Mouse (Mus musculus): ENCODE measurements around the gene Pdlim4. TPM values are rescaled to one million over a fixed set of nuclear protein-coding genes. Genes with fewer than 3 reads are reported as not detected.
A peak's percentile ranks its signal among the peaks of the same experiment; 100 is the strongest.

The Pdlim4 gene
- total RNA-seq, 2 experiments from 2014 or later: 34.7 to 38.8 TPM

GRCm38 (mm10) chr11:54093000-54093399, 24.2 kb upstream of the Pdlim4 start:
- no peak for DNase-seq (ENCODE audit: low spot score in 2 of 2)

- no peak for DNase-seq (ENCODE audit: low spot score in 2 of 2)
Observed at GRCm38 (mm10) chr11:54092188-54092587, 23.4 kb upstream of the Pdlim4 start.

- no peak for DNase-seq (ENCODE audit: low spot score in 2 of 2)
Observed at GRCm38 (mm10) chr11:54091726-54092125, 22.9 kb upstream of the Pdlim4 start.

DNA sequence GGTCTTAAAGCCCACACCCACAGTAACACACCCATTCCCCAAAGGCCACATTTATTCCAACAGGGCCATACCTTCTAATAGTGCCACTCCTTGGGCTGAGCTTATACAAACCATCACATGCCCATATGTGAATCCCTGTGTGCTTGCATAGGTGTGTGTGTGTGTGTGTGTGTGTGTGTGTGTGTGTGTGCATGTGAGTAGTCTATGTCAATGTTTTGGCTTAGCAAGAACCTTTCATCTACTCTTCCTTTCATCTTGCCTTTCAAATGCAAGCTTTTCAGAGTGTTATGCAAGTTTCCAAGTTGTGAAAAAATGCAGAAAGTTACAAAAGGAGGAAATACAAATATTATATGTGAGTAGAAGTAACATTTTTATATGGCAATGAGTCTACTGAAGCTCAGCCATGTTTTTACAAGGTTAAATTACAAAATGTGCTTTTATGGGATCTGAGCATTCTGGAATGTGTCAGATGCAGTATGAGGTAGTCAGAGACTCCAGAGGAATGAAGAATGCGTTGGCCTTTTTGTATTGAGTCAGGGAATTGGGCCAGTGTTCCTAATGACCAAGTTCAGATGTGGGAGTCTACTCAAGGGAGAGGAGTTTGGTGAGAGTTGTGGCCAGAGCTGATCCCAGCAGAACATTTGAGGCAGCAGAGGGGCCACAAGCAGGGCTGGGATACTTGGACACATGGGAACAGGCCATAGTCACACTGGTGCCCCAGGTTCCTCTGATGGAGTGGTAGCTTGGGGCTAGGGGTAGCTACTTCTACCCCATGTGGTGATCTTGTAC, 21.5 kb upstream of the Pdlim4 start:
- no peak for DNase-seq (ENCODE audit: low spot score in 2 of 2)

DNA sequence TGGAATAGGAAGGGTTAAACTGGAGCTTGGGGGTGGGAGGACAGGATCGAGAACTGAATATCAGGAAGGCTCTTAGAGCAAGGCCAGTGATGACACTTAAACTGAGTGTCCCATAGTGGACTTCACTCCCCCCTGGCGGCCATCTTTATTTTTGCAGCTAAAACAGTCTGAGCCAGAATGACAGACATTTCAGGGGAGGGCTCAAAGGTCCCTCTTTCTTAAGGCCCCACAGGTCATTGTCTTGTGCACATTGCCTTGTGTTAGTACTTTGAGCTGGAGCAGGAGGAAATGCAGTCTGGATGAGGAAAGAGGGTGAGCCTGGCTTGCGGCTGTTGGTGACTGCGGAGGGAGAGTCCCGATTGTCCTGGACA, 20.1 kb upstream of the Pdlim4 start:
- DNase-seq (ENCODE audit: low spot score in 2 of 2): peak; percentile 49 to 77

DNA sequence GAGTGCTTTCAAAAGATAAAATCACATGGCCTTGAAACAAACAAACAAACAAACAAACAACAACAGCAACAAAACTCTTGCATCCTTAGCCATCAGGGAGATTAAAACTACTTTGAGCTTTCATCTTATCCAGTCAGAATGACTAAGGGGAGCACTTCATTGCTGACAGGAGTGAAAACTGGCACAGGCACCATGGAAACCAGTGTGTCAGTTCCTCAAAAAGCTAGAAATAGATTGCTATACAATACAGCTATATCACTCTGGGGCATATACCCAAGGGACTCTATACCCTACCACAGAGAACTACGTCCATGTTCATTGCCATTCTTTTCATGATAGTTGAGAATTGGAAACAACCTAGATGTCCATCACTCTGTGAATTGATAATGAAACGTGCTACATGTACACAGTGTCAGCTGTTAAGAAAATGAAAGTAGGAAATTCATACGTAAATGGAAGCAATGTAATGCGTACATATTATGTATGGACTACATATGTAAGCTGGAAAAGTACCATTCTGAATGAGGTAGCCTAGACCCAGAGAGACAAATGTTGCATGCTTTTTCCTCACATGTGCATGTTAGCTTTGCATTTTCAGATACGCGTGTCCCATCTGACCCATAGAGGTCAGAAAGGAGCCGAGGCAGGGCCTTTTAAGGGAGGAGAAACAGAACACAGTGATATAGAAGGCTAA, 19.6 kb upstream of the Pdlim4 start:
- DNase-seq (ENCODE audit: low spot score in 2 of 2): no peak

DNA sequence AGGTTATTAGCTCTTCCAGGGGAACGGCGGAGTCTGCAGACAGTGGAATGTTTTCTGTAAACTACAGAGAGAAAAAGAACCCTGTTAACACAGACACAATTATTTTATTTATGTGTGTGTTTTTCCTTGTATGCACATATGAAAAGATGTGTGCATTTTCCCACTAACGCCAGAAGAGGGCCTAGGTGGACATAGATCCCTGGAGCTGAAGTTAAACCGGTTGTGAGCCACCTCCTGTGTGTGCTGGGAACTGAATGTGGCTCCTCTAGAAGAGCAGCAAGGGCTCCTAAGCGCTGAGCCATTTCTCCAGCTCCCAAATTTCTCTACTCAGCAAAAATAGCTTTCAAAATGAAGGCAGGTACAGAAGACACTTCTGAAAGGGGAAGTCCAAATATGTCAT, 17.0 kb upstream of the Pdlim4 start:
- DNase-seq (ENCODE audit: low spot score in 2 of 2): no peak

DNA sequence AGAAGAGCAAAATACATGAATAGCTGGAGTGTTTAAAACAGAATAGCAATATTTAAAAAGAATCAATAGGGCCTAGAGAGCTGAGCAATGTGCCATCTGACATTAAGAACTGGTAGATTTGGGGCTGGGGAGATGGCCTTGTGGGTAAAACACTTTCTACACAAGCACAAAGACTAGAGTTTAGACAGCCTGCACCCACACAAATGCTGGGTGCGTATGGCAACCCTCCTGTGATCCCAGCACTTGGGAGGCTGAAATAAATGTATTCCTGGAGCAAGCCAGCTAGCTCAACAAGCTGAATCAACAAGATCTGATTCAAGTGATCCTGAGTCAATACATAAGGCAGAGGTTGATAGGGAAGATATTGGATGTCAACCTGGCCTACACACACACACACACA, 16.2 kb upstream of the Pdlim4 start:
- no peak for DNase-seq (ENCODE audit: low spot score in 2 of 2)

DNA sequence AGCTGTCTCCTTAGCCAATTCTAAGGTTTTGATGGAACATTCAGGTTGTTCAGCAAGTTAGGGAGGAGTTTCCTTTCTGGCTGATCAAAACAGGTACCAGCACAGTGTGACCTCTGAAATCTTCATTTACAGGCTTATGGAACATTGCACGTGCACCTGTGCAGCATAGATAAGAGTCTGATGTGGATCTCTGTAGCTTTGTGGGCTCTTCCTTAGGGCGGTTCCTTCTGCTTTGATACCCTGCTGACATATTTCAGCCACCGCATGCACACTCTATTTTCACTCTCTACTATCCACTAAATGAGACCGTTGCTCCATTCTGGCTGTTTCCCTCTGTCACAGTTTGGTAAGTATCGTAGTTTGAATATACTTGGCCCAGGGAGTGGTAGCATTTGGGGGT, 13.9 kb upstream of the Pdlim4 start:
- DNase-seq (ENCODE audit: low spot score in 2 of 2): no peak

GRCm38 (mm10) chr11:54080435-54080834, 11.6 kb upstream of the Pdlim4 start:
- no peak for DNase-seq (ENCODE audit: low spot score in 2 of 2)

DNA sequence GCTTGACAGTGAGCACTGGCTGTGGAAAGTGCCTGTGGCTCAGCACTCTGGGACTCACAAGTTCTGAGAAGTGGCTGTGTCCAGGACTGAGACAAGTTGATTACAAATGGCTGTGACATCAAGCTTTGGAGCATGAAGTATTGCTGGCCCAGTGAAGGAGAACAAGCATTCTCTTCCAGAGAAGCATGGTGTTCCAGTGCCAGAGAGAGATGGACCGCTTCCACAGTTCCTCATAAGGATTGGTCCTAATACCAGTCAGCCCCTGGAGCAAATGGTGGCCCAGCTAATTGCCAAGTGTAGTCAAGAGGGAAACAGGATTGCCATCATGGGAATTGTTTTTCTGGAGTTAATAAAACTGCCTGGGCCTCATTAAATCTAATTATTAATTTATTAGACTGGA, 7.3 kb upstream of the Pdlim4 start:
- no peak for DNase-seq (ENCODE audit: low spot score in 2 of 2)

DNA sequence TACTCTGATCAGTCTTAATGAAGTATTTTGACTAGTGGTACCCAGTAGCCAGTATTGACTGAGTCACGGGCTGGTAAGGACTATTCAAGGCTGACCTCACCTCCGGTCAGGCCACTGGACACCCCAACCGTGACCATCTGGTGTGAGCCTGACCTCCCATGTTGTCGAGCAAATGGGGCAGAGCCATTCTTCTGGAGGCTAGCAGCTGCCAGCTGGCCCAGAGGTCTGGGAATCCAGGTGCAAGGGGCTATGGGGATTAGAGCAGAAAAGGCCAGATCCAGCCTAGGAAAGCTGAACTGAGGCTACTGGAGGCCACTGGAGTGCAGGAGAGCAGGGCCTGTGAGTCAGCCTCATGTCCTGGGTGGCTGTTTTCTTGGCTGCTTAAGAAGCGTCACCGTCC, 6.5 kb upstream of the Pdlim4 start:
- no peak for DNase-seq (ENCODE audit: low spot score in 2 of 2)

DNA sequence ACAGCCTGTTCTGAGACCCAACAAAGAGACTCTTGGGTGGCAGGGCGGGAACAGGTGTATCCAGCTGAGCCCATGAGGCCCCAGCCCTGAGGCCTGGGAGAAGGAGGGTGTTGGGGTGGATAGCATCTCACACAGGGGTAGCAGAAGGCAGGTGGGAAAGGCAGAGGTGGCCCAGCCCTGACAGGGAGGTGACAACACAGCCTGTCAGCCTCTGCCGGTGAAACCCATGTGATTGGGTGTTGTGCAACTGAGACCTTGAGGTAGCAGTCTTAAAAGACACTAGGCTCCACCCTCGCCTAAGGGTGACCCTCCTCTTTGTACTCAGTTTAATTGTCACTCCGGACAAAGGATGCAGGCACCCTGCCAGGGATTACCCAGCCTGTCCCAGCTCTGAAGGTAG, 4.5 kb upstream of the Pdlim4 start:
- no peak for DNase-seq (ENCODE audit: low spot score in 2 of 2)

GRCm38 (mm10) chr11:54071726-54072445, 3.1 kb upstream of the Pdlim4 start:
- peak in 1 of 2 experiments; percentile 32 for DNase-seq (ENCODE audit: low spot score in 2 of 2)

DNA sequence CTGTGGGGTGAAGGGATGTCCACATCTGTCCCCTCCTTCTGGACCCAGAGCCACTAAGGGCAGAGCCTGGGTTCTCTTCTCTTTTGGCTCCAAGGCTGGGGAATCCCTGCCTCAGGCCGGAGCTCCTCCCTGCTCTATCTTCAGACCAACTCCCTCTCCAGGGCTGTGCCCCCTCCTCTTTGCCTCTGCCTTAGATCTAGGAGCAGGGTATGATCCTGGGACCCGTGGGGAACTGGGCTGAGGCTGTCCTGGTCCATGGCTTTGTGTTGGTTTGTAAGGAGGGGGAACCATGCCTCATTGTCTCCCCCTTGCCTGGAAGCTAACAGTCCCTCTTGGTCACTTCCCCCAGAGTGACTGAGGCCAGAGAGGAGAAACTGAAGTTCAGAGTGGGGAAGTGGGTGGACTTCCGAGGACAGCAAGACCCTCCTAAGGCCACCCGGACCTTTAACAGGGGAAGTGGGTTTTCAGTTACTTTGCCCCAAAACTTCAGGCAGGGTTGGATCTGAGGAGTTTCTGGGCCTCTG, 756 bp downstream of the Pdlim4 start:
- no peak for DNase-seq (ENCODE audit: low spot score in 2 of 2)

DNA sequence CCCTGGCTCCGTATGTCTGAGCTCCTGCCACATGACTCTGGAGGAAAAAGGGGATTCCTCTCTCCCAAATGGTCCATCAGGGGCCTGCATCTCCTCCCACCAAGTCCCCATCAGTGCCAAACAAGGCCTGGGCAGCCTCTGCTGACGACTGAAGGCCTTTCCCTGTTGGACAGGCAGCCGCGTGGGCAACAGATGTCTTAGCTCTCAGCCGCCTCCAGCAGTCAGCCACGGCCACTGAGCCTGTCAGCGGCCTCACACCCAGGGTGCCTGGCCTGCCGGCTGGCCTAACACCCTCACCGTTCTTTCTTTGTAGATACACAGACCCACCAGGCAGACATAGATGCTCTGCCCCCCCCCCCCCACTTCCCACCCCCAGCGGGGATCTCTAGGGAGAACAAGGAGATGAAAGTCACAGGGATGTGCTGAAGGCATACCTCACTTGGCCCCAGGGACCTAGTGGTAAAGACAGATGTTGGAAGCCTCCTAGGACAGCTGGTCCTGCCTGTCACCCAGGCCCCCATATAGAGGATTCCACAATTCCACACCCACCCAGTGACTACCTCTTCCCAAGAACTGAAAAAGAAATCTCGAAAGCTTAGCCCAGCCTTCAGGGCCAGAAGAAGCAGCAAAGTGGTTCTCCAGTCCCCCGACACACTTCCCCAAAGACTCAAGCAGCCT, 1.4 kb downstream of the Pdlim4 start:
- no peak for DNase-seq (ENCODE audit: low spot score in 2 of 2)

DNA sequence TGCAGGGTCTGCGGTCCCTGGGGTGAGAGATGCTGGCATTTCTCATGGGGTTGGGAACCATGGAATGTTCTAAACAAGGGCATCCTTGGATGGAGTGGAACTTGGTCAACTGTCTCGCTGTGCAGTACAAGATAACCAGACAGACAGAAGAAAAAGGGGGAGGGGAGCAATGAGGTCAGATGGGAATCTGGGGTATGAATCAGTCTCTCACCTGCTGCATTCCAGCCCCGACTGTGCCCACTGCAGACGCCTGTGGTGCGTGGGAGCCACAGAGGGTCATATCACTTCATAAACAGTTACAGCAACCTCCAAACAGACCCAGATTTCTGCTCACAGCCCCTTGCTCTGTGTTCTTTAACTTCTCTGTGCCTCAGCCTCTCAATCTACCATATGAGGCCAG, 2.4 kb downstream of the Pdlim4 start:
- no peak for DNase-seq (ENCODE audit: low spot score in 2 of 2)

- no peak for DNase-seq (ENCODE audit: low spot score in 2 of 2)
Observed at GRCm38 (mm10) chr11:54065915-54066178, 3.0 kb downstream of the Pdlim4 start.

DNA sequence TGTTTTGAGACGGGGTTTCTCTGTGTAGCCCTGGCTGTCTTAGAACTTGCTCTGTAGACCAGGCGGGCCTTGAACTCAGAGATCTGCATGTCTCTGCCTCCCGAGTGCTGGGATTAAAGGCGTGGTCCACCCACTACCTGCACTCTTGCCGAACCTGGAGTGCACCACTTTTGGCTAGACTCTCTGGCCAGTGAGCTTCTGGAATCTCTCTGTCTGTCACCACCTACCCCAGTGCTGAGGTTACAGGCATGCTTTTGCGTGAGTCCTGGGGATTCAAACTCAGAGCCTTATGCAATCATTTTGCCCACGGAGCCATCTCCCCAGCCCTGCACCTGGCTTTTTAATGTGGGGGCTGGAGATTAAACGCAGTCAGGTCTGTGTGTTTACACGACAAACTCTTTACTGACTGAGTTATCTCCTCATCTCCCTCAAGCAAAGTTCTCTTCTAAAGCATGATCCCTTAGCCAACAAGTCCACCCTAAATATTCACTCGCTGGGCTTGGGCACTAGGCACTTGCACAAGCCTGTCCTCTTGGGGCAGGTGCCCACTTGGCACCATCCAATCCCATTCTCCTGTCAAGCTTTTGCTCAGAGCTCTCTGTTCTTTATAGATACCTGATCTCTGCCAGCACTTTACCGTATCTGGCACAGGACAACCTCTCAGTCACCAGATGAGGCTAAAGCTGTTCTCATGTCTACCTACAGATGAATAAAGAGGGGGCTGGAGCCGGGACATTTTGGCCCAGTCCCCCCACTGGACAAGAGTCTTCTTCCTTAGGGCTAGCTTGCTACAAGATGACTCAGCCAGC, 3.5 kb downstream of the Pdlim4 start:
- DNase-seq (ENCODE audit: low spot score in 2 of 2): no peak

DNA sequence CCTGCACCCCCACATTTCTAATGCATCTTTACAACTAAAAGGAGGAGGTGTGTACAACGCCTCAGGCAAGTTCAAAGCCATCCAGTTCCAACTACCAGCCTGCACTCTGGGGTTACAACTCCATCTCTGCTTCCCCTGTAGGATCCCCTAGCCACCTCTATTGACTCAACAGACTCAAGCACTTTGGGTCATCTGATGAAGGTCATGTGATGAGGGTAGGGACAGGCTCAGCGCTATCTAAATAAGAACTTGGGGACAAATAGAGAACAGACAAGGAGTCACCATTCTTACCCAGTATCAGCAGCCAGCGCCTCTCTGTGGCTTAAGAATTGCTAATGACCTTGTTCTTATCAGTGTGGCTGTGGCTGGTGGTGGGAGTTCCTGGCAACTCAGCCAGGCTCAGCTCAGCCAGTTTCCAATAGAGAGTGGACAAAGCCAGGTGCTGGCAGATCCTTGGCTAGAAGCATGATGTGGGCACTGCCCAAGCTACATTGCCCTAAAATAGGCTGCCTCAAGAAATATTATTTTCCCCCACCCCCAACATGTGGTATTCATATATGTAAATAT, 4.3 kb downstream of the Pdlim4 start:
- DNase-seq (ENCODE audit: low spot score in 2 of 2): no peak

DNA sequence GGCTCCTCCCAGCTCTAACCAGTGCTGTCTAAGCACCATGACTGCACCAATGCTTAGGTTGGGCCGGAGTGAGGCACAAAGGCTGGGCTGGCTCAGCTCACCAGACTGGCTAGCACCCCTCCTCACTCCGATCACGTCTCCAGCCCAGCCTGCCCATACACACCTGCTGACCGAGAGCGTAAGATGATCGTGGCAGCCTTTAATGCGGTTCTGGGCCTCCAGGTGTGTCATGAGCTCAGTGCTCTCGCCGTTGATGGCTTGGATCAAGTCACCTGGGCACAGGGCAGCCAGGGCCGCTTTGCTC, 5.4 kb downstream of the Pdlim4 start:
- DNase-seq (ENCODE audit: low spot score in 2 of 2): no peak

Data from adrenal gland, postnatal 4 days (tissue).